Mouse (Mus musculus): ENCODE measurements around the gene Serpina3m.
"Not testable (repeated sequence)": the region's sequence is repeated elsewhere in the genome, so short reads cannot be mapped to it uniquely, and the experiment has no call there.

GRCm38 (mm10) chr12:104381071-104381604 is 42.9 kb downstream of the Serpina3m start:
- TF ChIP-seq GATA1 (IDR thresholded peaks at IDR 0.05; ENCODE audit: borderline replicate concordance, low read length); FLI1 (IDR thresholded peaks at IDR 0.05; ENCODE audit: low read length): not testable (repeated sequence)
